Mouse (Mus musculus) activated CD4-positive, CD25-positive, alpha-beta regulatory T cell, adult 4 months (primary cell): Measurements from ENCODE around the gene Camkv. TPM values are rescaled to one million over a fixed set of nuclear protein-coding genes. Genes with fewer than 3 reads are reported as not detected.

Experiments
- ATAC-seq: one replicate; pipeline ENCODE4 v1.8.0; 2017
- polyA plus RNA-seq, 2 experiments: library from polyadenylated mRNA; unstranded; fragments of 100-300 nt; shearing (Covaris generic); gene quantifications; one replicate each; pipeline ENCODE4 v1.2.1; 2017

Camkv gene
- not detected for polyA plus RNA-seq

- no peak for ATAC-seq
Observed at GRCm38 (mm10) chr9:107935374-107935773, at the start of gene Camkv. Gene Camkv, plus strand, starts transcription at chr9:107935674.

- peak; percentile 95 for ATAC-seq
Observed at GRCm38 (mm10) chr9:107887804-107888266, 47.6 kb upstream of the Camkv start, which contains the start of gene Mon1a. Gene Mon1a, plus strand, starts transcription at chr9:107888151.

GRCm38 (mm10) chr9:107888267-107888850 lies 47.1 kb upstream of the Camkv start:
- peak; percentile 26 for ATAC-seq

- no peak for ATAC-seq
Observed at GRCm38 (mm10) chr9:107890260-107890659, 45.2 kb upstream of the Camkv start.

- ATAC-seq = no peak
Observed at GRCm38 (mm10) chr9:107891023-107891422, 44.5 kb upstream of the Camkv start.

GRCm38 (mm10) chr9:107898563-107898962 lies 36.9 kb upstream of the Camkv start:
- ATAC-seq = no peak

- ATAC-seq = no peak
Observed at GRCm38 (mm10) chr9:107899855-107900254, 35.6 kb upstream of the Camkv start.

GRCm38 (mm10) chr9:107900840-107901626 lies 34.4 kb upstream of the Camkv start:
- no peak for ATAC-seq

GRCm38 (mm10) chr9:107901627-107901914 lies 33.9 kb upstream of the Camkv start:
- no peak for ATAC-seq

GRCm38 (mm10) chr9:107904726-107905125 lies 30.7 kb upstream of the Camkv start:
- peak; percentile 80 for ATAC-seq

- ATAC-seq = no peak
Observed at GRCm38 (mm10) chr9:107906252-107906966, 29.1 kb upstream of the Camkv start, which contains the start of gene Mst1r. Gene Mst1r, plus strand, starts transcription at chr9:107906873.

- ATAC-seq = no peak
Observed at GRCm38 (mm10) chr9:107906967-107907800, 28.3 kb upstream of the Camkv start.

GRCm38 (mm10) chr9:107907801-107908120 lies 27.7 kb upstream of the Camkv start:
- no peak for ATAC-seq

- no peak for ATAC-seq
Observed at GRCm38 (mm10) chr9:107908410-107909158, 26.9 kb upstream of the Camkv start.

- ATAC-seq = no peak
Observed at GRCm38 (mm10) chr9:107910025-107910769, 25.3 kb upstream of the Camkv start.

- ATAC-seq = no peak
Observed at GRCm38 (mm10) chr9:107914764-107915420, 20.6 kb upstream of the Camkv start.

- no peak for ATAC-seq
Observed at GRCm38 (mm10) chr9:107917895-107918608, 17.4 kb upstream of the Camkv start.

- no peak for ATAC-seq
Observed at GRCm38 (mm10) chr9:107918884-107919283, 16.6 kb upstream of the Camkv start.

GRCm38 (mm10) chr9:107919441-107919840 lies 16.0 kb upstream of the Camkv start:
- no peak for ATAC-seq

- no peak for ATAC-seq
Observed at GRCm38 (mm10) chr9:107923021-107923420, 12.5 kb upstream of the Camkv start.
